Mouse (Mus musculus) C2C12 (cell line): ENCODE results near the gene Pde8a. TPM values are rescaled to one million over a fixed set of nuclear protein-coding genes. Genes with fewer than 3 reads are reported as not detected.

ENCODE experiments used
- H3K27me3 ChIP-seq: one replicate; pipeline ENCODE4 v1.6.1; 2011; ENCODE audit not compliant: control insufficient read depth, insufficient read depth, insufficient read length
- H3K36me3 ChIP-seq: one replicate; pipeline ENCODE4 v1.6.1; 2011; ENCODE audit not compliant: control insufficient read depth, insufficient read depth
- H3K4me3 ChIP-seq: one replicate; pipeline ENCODE4 v1.5.1; 2011; ENCODE audit warnings: mild to moderate bottlenecking, control low read depth; ENCODE audit not compliant: poor library complexity, insufficient read depth, severe bottlenecking
- H3K79me2 ChIP-seq: one replicate; pipeline ENCODE4 v1.6.1; 2011; ENCODE audit not compliant: control insufficient read depth, insufficient read depth
- H3K79me3 ChIP-seq: one replicate; pipeline ENCODE4 v1.6.1; 2011; ENCODE audit warnings: low read depth, control low read depth
- H3ac ChIP-seq: one replicate; pipeline ENCODE3; 2011; ENCODE audit warnings: low read depth; ENCODE audit not compliant: control insufficient read depth, insufficient read length
- CEBPB ChIP-seq: IDR thresholded peaks from one replicate; pipeline ENCODE4 v1.6.1; 2011; ENCODE audit warnings: low read depth, mild to moderate bottlenecking, control low read depth, moderate library complexity
- CTCF ChIP-seq: IDR thresholded peaks from one replicate; pipeline ENCODE4 v1.5.1; 2011; ENCODE audit not compliant: control insufficient read depth, insufficient read depth, insufficient read length
- FOSL1 ChIP-seq: IDR thresholded peaks from one replicate; pipeline ENCODE4 v1.8.0; 2011; ENCODE audit warnings: mild to moderate bottlenecking, low read length; ENCODE audit not compliant: poor library complexity, insufficient read depth, severe bottlenecking
- MAX ChIP-seq: IDR thresholded peaks from one replicate; pipeline ENCODE4 v1.6.1; 2011; ENCODE audit warnings: mild to moderate bottlenecking, control low read depth
- MYOD1 ChIP-seq: IDR thresholded peaks from one replicate; pipeline ENCODE4 v1.6.1; 2011; ENCODE audit warnings: low read depth; ENCODE audit not compliant: control insufficient read depth, insufficient read length
- MYOG ChIP-seq: IDR thresholded peaks from one replicate; pipeline ENCODE4 v1.6.1; 2011; ENCODE audit not compliant: control insufficient read depth, insufficient read length; ENCODE audit errors: extremely low read depth
- USF1 ChIP-seq: IDR thresholded peaks from one replicate; pipeline ENCODE4 v1.6.1; 2011; ENCODE audit warnings: low read depth, mild to moderate bottlenecking, control low read depth, moderate library complexity
- polyA plus RNA-seq: library from polyadenylated mRNA; unstranded; fragments of >200 nt; fragmentation: generic; extraction: Trizol; gene quantifications from one replicate; pipeline ENCODE4 v1.2.1, GENCODE M21; 2012; ENCODE audit warnings: missing spikeins

The Pde8a gene
- polyA plus RNA-seq, 1 experiment: 2.1 TPM

DNA sequence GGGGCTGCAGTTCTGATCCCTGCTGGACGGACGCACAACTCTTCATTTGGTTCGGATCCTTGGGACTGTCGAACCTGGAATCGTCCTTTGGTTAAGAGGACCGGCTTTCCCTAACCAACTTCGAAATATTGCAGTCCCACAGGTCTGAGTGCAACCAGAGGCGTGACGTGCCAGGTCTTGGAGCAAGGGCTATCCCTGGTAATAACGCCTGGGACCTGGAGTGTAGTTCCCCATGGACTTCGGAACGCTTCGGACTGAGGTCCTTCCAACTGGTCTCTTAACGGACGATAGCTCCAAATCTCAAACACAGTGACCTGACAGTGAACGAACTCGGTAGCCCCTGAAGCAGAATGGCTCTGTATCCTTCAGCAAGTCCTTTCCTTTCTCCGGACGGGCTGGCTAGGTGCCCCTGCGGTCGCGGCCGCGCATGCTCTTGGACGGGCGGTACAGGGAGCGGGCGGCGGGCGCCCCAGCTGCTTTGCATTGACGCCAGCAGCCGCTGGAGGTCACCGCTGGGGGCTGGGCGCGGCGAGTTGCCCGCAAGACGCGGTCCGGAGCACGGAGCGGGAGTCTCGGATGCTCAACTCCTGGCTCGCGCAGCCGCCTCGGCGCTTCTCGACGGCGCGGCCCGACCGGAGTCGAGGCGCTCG lies 574 bp upstream of the Pde8a start:
- peak; percentile 2 for TF ChIP-seq CTCF
- TF ChIP-seq MAX: no peak
- TF ChIP-seq FOSL1: no peak
- Histone ChIP-seq H3K4me3 (peak overlapping the region; percentile 21), H3K79me2 (no peaks in the 10 kb centered on the region), H3K27me3 (peaks cover 10% of the 10 kb centered on the region), H3ac (no peak overlapping the region), H3K36me3 (no peaks in the 10 kb centered on the region), H3K79me3 (no peaks in the 10 kb centered on the region)

DNA sequence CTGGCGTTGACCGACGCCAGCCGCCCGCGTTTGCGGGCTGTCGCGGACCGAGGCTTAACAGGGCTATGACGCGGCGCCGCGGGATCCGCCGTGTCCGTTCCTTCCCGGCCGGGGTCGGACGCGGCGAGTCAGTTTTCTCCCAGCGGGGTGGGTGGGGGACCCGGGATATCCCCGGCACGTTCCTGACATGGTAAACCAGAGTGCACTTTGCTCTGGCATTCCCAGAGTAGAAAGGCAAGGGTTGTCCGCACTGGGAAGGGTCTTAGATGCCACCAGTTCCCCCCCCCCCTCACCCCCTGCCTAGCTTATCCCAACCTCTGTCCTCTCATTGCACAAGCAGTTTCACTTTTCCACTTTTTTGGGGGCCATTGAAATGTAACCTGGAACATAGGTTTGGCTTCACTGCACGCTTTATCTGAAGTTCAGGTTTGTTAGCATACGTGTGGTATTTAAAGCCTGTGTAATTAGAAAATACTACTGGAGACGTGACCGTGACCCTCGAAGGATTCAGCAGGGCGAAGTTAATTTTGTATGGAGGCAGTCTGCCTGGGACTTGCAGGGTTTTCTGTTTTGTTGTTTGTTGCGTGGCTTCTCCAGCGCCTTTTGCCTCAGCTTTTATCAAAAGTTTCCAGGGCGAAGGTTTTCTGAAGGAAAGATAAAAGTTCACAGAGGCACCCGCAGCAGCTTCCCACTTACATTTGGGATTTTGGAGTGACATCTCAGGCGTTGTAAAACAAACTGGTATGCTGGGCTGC lies 934 bp downstream of the Pde8a start:
- Histone ChIP-seq H3ac (peak overlapping the region; percentile 31), H3K27me3 (peaks cover 10% of the 10 kb centered on the region), H3K36me3 (no peaks in the 10 kb centered on the region), H3K4me3 (peak overlapping the region; percentile 21), H3K79me2 (no peaks in the 10 kb centered on the region), H3K79me3 (no peaks in the 10 kb centered on the region)
- TF ChIP-seq FOSL1 (no peak), MYOG (no peak), MAX (no peak), CEBPB (no peak), CTCF (no peak), USF1 (no peak), MYOD1 (no peak)

GRCm38 (mm10) chr7:81215950-81216349 lies 2.6 kb downstream of the Pde8a start:
- Histone ChIP-seq H3K36me3 (no peaks in the 10 kb centered on the region), H3K27me3 (peaks cover 10% of the 10 kb centered on the region), H3ac (no peak overlapping the region), H3K4me3 (no peak overlapping the region), H3K79me2 (no peaks in the 10 kb centered on the region), H3K79me3 (no peaks in the 10 kb centered on the region)
- TF ChIP-seq MAX (no peak), FOSL1 (no peak), CEBPB (no peak), MYOG (no peak), MYOD1 (no peak), USF1 (no peak), CTCF (no peak)

DNA sequence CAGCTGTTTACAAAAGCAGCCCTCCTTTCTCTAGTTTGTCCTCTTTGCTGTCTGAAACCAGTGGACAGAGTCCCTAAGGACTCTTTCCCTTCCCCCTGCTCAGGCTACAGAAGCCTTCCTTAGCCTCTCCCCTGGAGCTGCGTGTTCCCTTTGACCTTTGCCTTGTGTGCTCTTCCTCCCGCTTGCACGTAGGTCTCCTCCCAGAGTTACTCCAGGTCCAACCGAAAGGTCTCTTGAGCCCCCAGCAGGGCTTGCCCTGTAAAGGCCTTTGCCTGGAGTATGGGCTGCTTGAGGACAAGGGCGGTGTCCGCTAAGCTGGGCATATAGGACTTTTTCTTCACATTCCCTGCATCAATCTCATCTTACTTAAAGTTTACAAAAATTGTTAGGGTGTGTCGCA lies 5.9 kb downstream of the Pde8a start:
- H3K79me2 ChIP-seq: no peaks in the 10 kb centered on the region
- H3K27me3 ChIP-seq: no peaks in the 10 kb centered on the region
- H3K36me3 ChIP-seq: no peaks in the 10 kb centered on the region
- H3ac ChIP-seq: no peak overlapping the region
- no peaks in the 10 kb centered on the region for H3K79me3 ChIP-seq
- no peak for TF ChIP-seq MYOG
- no peak for TF ChIP-seq FOSL1
- no peak for TF ChIP-seq CEBPB
- no peak for TF ChIP-seq CTCF
- no peak for TF ChIP-seq MAX
- no peak for TF ChIP-seq USF1
- no peak for TF ChIP-seq MYOD1
- H3K4me3 ChIP-seq: no peak overlapping the region

- H3K36me3 ChIP-seq: no peaks in the 10 kb centered on the region
- no peak overlapping the region for H3ac ChIP-seq
- no peak overlapping the region for H3K4me3 ChIP-seq
- H3K79me2 ChIP-seq: no peaks in the 10 kb centered on the region
- TF ChIP-seq USF1 (no peak), FOSL1 (no peak), MAX (no peak), CTCF (no peak), MYOD1 (no peak), CEBPB (no peak), MYOG (no peak)
- H3K27me3 ChIP-seq: no peaks in the 10 kb centered on the region
- H3K79me3 ChIP-seq: no peaks in the 10 kb centered on the region
Measured at GRCm38 (mm10) chr7:81220381-81220780, 7.0 kb downstream of the Pde8a start.

GRCm38 (mm10) chr7:81224260-81224659 lies 10.9 kb downstream of the Pde8a start:
- TF ChIP-seq CTCF: no peak
- no peak for TF ChIP-seq USF1
- no peak for TF ChIP-seq MAX
- no peak for TF ChIP-seq CEBPB
- no peak for TF ChIP-seq FOSL1
- TF ChIP-seq MYOG: no peak
- TF ChIP-seq MYOD1: no peak
- H3ac ChIP-seq: no peak overlapping the region
- no peaks in the 10 kb centered on the region for H3K27me3 ChIP-seq
- peaks cover 2% of the 10 kb centered on the region for H3K79me3 ChIP-seq
- H3K79me2 ChIP-seq: no peaks in the 10 kb centered on the region
- H3K36me3 ChIP-seq: no peaks in the 10 kb centered on the region
- no peak overlapping the region for H3K4me3 ChIP-seq
